Mouse (Mus musculus) natural killer cell, adult 2 months (primary cell): ENCODE data around the gene Hoxc12.

ENCODE experiments used
- DNase-seq, 2 experiments: peaks; one replicate each; pipeline ENCODE4 v3.0.0; 2022; ENCODE audit warnings: low spot score in 2 of 2

The Hoxc12 gene

DNA sequence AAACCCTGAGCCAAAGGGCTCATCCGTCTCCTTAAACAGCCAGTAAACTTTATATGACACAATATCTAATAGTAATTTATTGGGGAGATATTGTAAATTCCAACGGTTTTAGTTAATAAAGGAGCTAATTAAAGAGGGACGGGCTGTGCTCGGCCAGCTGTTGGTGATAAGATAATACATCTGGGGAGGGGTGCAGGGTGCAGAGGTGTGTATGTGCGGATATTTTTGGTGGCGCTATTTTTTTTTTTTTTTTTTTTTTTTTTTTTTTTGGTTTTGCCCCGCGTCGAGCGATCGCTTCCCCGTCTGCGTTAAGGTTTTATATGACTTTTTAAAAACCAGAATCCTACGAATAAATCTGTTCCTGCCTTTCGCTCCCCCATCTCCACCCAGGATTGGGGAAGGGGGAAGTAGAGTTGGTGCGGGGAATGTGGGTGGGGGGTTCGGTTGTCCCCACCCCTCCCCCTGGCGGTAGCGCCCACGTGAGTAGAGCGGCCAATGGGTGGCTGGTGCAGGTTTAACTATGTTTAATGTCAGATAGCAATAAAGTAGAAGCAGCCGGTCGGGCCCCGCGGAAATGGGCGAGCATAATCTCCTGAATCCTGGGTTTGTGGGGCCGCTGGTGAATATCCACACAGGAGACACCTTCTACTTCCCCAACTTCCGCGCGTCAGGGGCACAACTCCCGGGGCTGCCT is at the start of gene Hoxc12:
Gene Hoxc12, plus strand, starts transcription at position 479 of the 694 bp plus-strand sequence.
- no peak for DNase-seq

GRCm38 (mm10) chr15:102895115-102895514 is 41.4 kb upstream of the Hoxc12 start:
- DNase-seq, result no peak

DNA sequence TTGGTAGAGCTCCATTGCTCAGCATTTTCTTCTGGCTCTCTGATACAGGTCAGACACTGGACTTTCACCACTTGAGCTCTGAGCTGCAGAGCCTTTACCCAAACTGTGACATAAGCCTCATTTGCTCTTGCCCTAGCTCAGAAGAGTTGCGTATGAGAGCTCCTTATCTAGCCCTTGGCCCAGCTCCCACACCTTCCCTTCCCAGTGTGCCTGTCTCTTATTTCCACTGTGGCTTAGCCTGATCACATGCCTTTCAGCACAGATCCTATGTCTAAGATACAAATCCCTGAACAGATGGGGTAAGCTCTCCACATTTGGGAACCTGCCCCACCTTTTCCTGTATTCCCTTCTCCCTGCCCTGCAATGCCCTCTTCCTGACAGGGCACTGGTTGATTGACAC is 31.6 kb upstream of the Hoxc12 start:
- DNase-seq, result no peak

GRCm38 (mm10) chr15:102909536-102909935 is 27.0 kb upstream of the Hoxc12 start:
- DNase-seq, result no peak

GRCm38 (mm10) chr15:102910038-102910437 is 26.5 kb upstream of the Hoxc12 start:
- DNase-seq, result no peak

- no peak for DNase-seq
Measured at GRCm38 (mm10) chr15:102910496-102911095, 26.0 kb upstream of the Hoxc12 start.

DNA sequence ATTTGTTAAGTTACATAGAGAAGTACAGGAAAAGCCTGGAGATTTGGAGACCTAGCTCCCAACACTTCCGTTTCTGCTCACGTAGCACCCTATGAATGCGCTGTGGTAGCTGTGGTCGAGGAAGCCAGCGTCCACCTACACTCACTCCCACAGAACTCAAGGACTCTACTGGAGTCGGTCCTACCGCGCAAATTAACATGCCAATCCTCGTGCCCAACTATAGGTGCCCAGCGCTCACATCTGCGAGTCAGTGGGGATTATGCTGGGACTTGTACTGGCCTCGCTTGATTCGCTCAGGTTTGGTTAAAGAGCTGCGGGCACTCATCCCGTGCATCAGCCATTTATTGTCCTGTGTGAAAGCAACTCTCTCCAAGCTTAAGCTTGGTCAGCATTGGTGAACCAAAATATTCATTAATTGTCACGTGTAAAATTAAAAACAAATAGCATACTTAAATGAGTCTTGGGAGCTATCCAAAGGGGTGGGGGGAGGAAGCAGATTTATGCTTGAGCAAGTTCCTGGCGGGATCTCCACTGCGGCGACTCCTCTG is 23.4 kb upstream of the Hoxc12 start:
- no peak for DNase-seq

DNA sequence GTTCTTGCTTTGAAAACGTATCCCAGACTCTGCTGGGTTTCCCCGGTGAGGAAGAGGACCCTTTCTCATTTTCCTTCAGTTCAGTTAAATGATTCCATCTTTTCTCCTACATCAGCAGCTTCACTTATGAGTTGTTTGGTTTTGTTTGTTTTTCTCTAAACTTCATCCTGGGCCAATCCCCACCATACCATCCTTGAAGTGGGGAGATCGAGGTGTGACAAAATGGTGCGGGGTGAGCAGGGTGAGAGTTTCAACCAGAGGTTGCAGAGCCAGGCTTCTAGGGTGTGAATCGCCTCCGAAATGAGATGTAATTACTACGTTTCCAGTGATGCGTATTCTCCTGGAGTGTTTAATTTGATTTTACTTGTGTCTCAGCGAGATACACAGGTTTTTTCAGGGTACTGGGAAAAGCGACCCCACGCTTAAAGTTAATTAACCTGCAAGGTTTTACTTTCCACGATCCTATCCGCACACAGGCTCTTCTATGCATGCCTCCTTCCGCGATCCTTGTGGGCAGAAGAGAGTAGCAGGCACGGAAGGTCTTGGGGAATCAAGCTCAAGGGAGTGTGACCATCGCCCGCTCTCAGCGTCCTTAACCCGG is 18.5 kb upstream of the Hoxc12 start:
- DNase-seq, result no peak

- no peak for DNase-seq
Measured at GRCm38 (mm10) chr15:102918611-102919265, 17.8 kb upstream of the Hoxc12 start.

DNA sequence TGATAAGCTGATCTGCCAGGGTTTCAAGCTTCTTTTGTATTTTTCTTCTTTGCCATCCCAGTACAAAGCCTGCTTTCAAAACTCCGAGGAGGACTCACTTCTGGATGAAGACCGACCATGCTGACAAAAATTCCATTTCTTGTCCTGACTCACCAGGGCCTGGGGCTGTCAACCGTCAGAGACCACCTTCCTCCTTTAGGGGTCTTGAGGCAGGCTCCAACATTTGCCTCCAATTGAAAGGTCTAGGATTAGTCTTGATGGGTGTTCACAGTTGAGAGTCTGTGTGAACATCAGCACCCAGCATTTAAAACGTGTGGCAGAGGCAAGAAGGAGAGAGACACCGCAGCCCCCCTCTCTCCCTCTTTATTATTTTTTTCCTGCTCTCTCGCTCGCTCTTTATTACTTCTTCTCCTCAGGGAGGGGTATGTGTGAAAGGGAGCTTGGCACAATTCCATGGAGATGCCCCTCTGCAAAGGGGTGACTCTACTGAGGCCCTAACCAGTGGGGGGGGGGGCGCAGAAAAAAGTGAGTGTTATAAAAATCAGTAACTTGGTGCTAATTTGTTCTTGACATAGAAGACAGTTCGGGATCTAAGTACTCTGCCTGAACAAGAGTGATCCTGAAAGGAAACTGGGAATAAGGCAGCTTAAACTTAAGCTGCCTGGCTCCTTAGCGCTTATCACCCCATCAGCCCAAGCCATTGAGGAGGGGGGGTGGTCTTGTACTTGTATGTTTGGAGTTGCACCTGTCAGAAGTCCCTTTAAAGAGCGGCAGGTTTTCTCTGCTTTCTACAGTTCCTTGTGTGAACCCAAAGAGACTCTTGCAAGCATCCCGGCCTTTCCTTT is 17.0 kb upstream of the Hoxc12 start:
- DNase-seq, result no peak

- no peak for DNase-seq
Measured at GRCm38 (mm10) chr15:102920619-102921018, 15.9 kb upstream of the Hoxc12 start.

DNA sequence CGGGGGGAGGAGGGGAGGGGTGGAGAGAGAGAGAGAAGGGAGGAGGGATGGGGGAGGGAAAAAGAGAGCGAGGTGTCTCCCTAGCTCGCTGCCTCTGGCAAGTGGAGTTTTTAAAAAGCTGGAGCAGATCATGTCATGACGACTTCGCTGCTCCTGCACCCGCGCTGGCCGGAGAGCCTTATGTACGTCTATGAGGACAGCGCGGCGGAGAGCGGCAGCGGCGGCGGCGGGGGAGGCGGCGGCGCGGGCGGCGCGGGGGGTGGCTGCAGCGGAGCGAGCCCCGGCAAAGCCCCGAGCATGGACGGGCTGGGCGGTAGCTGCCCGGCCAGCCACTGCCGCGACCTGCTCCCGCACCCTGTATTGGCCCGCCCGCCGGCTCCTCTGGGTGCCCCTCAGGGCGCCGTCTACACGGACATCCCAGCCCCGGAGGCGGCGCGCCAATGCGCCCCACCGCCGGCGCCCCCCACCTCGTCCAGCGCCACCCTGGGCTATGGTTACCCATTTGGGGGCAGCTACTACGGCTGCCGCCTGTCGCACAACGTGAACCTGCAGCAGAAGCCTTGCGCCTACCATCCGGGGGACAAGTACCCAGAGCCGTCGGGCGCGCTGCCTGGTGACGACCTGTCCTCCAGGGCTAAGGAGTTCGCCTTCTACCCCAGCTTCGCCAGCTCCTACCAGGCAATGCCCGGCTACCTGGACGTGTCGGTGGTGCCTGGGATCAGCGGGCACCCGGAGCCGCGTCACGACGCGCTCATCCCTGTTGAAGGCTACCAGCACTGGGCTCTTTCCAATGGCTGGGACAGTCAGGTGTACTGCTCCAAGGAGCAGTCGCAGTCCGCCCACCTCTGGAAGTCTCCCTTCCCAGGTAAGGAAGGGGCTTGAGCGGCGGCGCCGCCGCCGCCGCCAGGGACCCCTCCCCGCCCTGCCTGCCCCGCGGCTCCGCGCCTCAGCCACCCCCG is 15.2 kb upstream of the Hoxc12 start, which contains the start of gene Hoxc13:
Gene Hoxc13, plus strand, starts transcription at position 51 of the 959 bp plus-strand sequence.
- DNase-seq, result no peak

- no peak for DNase-seq
Measured at GRCm38 (mm10) chr15:102922012-102922362, 14.6 kb upstream of the Hoxc12 start.

- no peak for DNase-seq
Measured at GRCm38 (mm10) chr15:102922636-102923500, 13.7 kb upstream of the Hoxc12 start.

GRCm38 (mm10) chr15:102927032-102927645 is 9.4 kb upstream of the Hoxc12 start:
- DNase-seq, result no peak

- no peak for DNase-seq
Measured at GRCm38 (mm10) chr15:102931706-102932358, 4.7 kb upstream of the Hoxc12 start.

- DNase-seq, result no peak
Measured at GRCm38 (mm10) chr15:102934438-102934837, 2.1 kb upstream of the Hoxc12 start.

GRCm38 (mm10) chr15:102934897-102935296 is 1.7 kb upstream of the Hoxc12 start:
- no peak for DNase-seq
